Mouse (Mus musculus) liver, embryonic 12.5 days (tissue): ENCODE data around the gene Dysf. TPM values are rescaled to one million over a fixed set of nuclear protein-coding genes. Genes with fewer than 3 reads are reported as not detected.

Experiments used
- ATAC-seq: fragments of 200-750 bp; cut with Nextera tagmentation; 2 replicates; pipeline ENCODE4 v1.8.0; 2017; ENCODE audit warnings: moderate number of reproducible peaks, mild to moderate bottlenecking, moderate library complexity
- H3K27ac ChIP-seq: fragments of 300-500 bp; sonication (generic); 2 replicates; pipeline ENCODE4 v1.5.1; 2016; ENCODE audit warnings: mild to moderate bottlenecking
- H3K27me3 ChIP-seq: fragments of 300-500 bp; sonication (generic); replicated peaks from 2 replicates; pipeline ENCODE4 v1.6.1; 2016; ENCODE audit warnings: mild to moderate bottlenecking, moderate library complexity
- H3K36me3 ChIP-seq: fragments of 300-500 bp; sonication (generic); 2 replicates; pipeline ENCODE4 v1.6.1; 2016; ENCODE audit warnings: mild to moderate bottlenecking, moderate library complexity
- H3K4me1 ChIP-seq: fragments of 300-500 bp; sonication (generic); 2 replicates; pipeline ENCODE4 v1.6.1; 2016
- H3K4me2 ChIP-seq: fragments of 300-500 bp; sonication (generic); 2 replicates; pipeline ENCODE4 v1.6.1; 2016; ENCODE audit warnings: mild to moderate bottlenecking, moderate library complexity
- H3K4me3 ChIP-seq: fragments of 300-500 bp; sonication (generic); 2 replicates; pipeline ENCODE4 v1.5.1; 2016; ENCODE audit warnings: mild to moderate bottlenecking, moderate library complexity
- H3K9ac ChIP-seq: fragments of 300-500 bp; sonication (generic); 2 replicates; pipeline ENCODE4 v1.6.1; 2016; ENCODE audit warnings: mild to moderate bottlenecking, moderate library complexity
- H3K9me3 ChIP-seq: fragments of 300-500 bp; sonication (generic); replicated peaks from 2 replicates; pipeline ENCODE4 v1.6.1; 2016; ENCODE audit warnings: mild to moderate bottlenecking, moderate library complexity
- WGBS: fragments of 180-500 bp; shearing (Covaris S2); methylation state at CpG from one replicate; pipeline ENCODE4 v1.1.7; 2016; ENCODE audit not compliant: insufficient replicate concordance; 5-methylcytosine and 5-hydroxymethylcytosine counted together
- polyA plus RNA-seq: library from polyadenylated mRNA; unstranded; fragments of >200 nt; fragmentation: Nextera tagmentation; extraction: Ambion mirVana; gene quantifications from 2 replicates; pipeline ENCODE4 v1.2.1, GENCODE M21; 2016

Gene Dysf
- polyA plus RNA-seq, 1 experiment from 2014 or later, result 2.8 TPM

DNA sequence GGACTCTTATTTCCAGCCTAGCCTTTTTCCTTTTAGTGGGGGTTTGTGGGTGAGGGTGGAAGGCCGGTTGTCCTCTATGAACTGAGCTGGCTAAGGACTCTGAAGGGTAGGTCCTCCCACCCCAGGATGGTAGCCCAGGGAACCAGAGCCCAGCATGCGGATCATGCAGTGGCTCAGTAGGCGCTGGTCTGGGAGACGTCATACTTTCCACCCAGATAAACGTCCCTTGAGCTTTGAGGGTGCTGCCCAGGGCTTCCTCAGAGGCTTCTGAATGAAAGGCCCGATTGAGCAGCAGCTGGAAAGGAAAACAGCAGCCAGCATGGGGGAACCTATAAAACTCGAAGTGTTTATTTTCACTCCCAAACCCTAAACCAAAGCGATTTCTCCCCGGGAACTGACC lies 123.1 kb downstream of the Dysf start:
- Histone ChIP-seq H3K27me3 (no peaks in the 10 kb centered on the region), H3K9me3 (no peaks in the 10 kb centered on the region), H3K4me2 (no peak overlapping the region), H3K4me3 (no peak overlapping the region), H3K9ac (no peak overlapping the region), H3K27ac (no peak overlapping the region), H3K4me1 (no peaks in the 10 kb centered on the region), H3K36me3 (no peaks in the 10 kb centered on the region)
- 64% methylated on average over 9 of the region's 9 CpGs for WGBS
- no peak for ATAC-seq

DNA sequence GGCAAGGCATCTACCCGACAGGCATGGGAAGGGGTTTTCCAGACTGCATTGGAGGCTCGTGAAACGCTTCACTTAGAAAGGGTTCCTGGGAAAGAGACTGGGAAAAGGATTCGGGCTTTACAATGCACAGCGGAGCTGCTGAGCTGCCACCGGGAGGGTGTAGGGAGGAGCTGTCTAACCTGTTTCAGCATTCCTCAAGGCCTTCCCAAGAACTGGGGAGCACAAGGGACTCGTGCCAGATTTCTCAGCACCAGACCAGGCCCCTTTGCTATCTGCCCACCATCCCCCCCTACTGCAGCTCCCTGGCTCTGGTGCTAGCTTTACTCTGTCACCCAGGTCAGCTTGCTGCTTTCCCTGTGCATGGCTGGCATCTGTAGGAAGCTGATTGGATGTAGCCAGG lies 124.7 kb downstream of the Dysf start:
- 60% methylated on average over 7 of the region's 7 CpGs for WGBS
- H3K9me3 ChIP-seq, result no peaks in the 10 kb centered on the region
- ATAC-seq, result no peak

DNA sequence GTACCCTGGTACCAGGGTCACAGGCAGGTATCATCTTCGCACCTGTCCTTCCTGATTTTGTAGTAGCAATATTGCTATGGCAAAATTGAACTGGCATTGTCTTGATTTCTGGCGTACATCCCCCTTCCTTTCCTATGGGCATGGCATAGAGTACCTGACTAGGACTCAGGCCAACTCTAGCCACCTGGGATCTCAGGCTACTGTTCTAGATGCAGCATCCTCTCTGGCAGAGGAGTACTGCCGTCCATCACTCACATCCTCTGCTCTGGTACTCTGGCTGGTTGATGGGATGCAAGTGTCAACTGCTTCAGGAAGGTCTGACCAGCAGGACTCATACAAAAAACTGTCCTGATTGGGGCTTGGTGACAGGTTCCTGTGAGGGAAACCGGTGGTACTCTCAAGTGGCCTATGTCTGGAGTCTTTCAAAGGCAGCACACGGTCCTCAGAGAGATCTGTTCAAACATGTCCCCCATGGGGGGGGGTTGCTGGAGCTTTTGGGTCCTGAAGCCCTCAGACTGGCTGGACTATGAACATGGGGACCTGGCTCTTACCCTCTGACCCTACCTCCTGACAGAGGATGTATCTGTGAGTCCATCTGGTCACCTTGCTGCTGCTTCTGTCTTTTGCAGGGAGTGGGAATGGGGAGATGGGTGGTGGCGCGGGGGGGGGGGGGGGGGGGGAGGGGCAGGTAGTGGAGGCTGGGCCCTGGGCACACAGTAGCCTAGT lies 125.8 kb downstream of the Dysf start:
- 64% methylated on average over 5 of the region's 7 CpGs for WGBS
- Histone ChIP-seq H3K4me1 (no peaks in the 10 kb centered on the region), H3K9ac (no peak overlapping the region), H3K27ac (no peak overlapping the region), H3K4me2 (no peak overlapping the region), H3K9me3 (no peaks in the 10 kb centered on the region), H3K36me3 (no peaks in the 10 kb centered on the region), H3K4me3 (no peak overlapping the region), H3K27me3 (no peaks in the 10 kb centered on the region)
- no peak for ATAC-seq

More for the DNA sequence above, 124.7 kb downstream of the Dysf start:
- no peak overlapping the region for H3K9ac ChIP-seq
- no peak overlapping the region for H3K4me3 ChIP-seq
- H3K4me2 ChIP-seq, result no peak overlapping the region
- H3K27ac ChIP-seq, result no peak overlapping the region
- no peaks in the 10 kb centered on the region for H3K36me3 ChIP-seq
- H3K4me1 ChIP-seq, result no peaks in the 10 kb centered on the region
- no peaks in the 10 kb centered on the region for H3K27me3 ChIP-seq

DNA sequence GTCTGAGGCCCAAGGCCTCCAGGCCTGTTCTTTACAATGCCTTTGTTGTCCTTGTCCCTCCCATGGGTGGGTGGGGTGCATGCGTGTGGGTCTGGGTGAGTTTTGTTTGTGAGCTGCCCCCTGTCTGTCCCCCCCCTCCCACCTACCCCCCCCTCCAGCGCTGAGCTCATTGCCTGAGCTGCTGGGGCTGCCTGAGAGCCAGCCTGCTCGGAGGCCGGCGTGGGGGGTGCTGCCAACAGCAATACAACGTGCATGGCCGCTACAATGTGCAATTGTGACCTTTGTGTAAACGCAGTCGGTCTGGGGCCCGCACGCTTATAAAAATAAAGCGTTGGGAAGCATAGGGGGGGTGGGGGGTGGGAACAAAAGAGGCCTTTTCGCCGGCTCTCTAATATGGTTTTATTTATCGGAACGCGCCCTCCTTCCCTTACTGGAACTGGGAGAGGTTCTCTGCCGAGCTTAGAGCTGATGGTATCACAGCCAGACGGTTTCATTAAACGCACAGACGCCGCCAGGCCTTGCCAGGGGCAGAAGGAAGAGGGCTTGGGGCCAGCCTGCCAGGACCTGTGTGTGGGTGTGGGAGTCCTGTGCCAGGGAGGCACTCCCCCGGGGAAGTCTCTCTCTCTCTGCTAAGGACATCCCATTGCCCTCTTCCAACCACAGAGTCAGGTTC lies 126.5 kb downstream of the Dysf start:
- Histone ChIP-seq H3K9me3 (no peaks in the 10 kb centered on the region), H3K36me3 (no peaks in the 10 kb centered on the region), H3K27me3 (no peaks in the 10 kb centered on the region), H3K9ac (no peak overlapping the region), H3K27ac (no peak overlapping the region), H3K4me2 (no peak overlapping the region), H3K4me1 (no peaks in the 10 kb centered on the region), H3K4me3 (no peak overlapping the region)
- 66% methylated on average over 22 of the region's 23 CpGs for WGBS
- no peak for ATAC-seq

DNA sequence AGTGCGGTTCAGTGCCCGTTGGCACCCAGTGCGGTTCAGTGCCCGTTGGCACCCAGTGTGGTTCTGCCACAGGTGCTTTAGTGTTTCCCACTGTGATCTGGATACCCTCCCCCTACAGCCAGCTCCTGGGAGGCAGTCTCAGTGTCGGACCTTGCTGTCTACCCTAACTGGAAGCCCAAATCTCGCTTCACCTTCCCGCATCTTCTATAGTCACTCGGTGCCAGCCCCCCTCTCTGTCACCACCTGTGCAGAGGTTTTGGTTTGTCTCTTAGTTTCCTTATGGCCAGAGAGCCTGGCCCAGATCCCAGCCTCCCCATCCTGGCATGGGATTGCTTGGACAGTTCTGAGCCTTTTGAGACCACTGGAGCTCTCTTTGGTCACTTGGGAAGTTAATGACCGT lies 127.3 kb downstream of the Dysf start:
- Histone ChIP-seq H3K4me3 (no peak overlapping the region), H3K9ac (no peak overlapping the region), H3K27ac (no peak overlapping the region), H3K27me3 (no peaks in the 10 kb centered on the region), H3K4me2 (no peak overlapping the region), H3K9me3 (no peaks in the 10 kb centered on the region), H3K36me3 (no peaks in the 10 kb centered on the region), H3K4me1 (no peaks in the 10 kb centered on the region)
- 83% methylated on average over 9 of the region's 9 CpGs for WGBS
- no peak for ATAC-seq

DNA sequence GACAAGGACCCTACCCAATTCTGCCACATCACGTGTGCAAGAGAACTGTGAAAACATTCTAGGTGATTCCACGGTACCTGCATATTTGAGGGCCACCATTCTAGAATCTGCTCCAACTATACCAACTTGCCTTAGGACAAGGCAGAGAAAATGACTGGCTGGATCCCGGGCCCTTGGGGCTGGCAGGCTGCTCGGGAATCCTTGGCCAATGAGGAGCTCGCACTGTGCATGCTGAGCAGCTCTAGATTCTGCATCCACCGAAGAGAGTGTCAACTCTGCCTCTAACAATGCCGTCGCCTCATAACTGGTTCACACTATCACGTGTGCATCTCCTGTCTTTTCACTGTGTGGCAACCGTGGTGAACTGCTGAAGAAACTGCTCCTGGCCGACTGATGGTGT lies 128.0 kb downstream of the Dysf start:
- Histone ChIP-seq H3K9ac (no peak overlapping the region), H3K4me2 (no peak overlapping the region), H3K4me1 (no peaks in the 10 kb centered on the region), H3K4me3 (no peak overlapping the region), H3K27me3 (no peaks in the 10 kb centered on the region), H3K27ac (no peak overlapping the region), H3K9me3 (no peaks in the 10 kb centered on the region), H3K36me3 (no peaks in the 10 kb centered on the region)
- ATAC-seq, result no peak
- 70% methylated on average over 11 of the region's 11 CpGs for WGBS

DNA sequence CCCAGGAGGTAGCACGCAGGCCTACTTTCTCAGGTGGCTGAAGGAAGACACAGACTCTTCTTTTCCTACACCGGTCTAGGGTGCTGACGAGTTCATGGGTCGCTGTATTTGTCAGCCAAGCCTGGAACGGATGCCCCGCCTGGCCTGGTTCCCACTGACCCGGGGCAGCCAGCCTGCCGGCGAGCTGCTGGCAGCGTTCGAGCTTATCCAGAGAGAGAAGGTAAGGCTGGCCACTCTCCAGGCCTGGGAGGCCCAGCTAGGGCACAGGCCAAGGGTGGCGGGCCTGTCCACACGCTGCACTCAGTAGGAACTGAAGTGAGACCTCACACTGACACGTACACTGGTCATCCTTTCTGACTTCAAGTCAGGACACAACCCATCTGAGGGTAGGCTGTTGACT lies 131.5 kb downstream of the Dysf start:
- no peak overlapping the region for H3K9ac ChIP-seq
- no peak overlapping the region for H3K4me2 ChIP-seq
- no peaks in the 10 kb centered on the region for H3K4me1 ChIP-seq
- H3K9me3 ChIP-seq, result no peaks in the 10 kb centered on the region
- no peak overlapping the region for H3K4me3 ChIP-seq
- no peak overlapping the region for H3K27ac ChIP-seq
- no peaks in the 10 kb centered on the region for H3K36me3 ChIP-seq
- 71% methylated on average over 14 of the region's 14 CpGs for WGBS
- no peaks in the 10 kb centered on the region for H3K27me3 ChIP-seq
- ATAC-seq, result no peak

DNA sequence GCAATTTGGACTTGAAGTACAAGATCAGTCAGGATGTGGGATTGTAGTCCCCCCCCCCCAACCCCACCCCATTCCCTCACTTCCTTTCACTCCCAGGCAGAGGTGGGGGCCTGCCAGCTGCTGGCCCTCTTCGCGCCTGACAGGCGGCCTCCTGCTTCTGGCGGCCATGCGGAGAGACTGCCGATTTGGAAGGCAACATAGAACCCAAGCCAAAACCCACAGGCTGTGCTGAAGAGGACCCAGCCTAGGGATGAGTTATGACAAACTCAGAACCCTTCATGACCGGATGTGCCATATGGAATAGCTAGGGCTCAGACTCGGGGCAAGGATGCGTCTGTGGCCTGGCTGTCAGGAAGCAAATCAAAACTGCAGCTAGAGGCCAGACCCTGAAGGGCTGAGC lies 134.1 kb downstream of the Dysf start:
- no peaks in the 10 kb centered on the region for H3K27me3 ChIP-seq
- no peaks in the 10 kb centered on the region for H3K36me3 ChIP-seq
- no peak overlapping the region for H3K4me2 ChIP-seq
- H3K9ac ChIP-seq, result no peak overlapping the region
- 66% methylated on average over 9 of the region's 9 CpGs for WGBS
- ATAC-seq, result no peak
- H3K27ac ChIP-seq, result no peak overlapping the region
- H3K4me1 ChIP-seq, result no peaks in the 10 kb centered on the region
- no peak overlapping the region for H3K4me3 ChIP-seq
- no peaks in the 10 kb centered on the region for H3K9me3 ChIP-seq

DNA sequence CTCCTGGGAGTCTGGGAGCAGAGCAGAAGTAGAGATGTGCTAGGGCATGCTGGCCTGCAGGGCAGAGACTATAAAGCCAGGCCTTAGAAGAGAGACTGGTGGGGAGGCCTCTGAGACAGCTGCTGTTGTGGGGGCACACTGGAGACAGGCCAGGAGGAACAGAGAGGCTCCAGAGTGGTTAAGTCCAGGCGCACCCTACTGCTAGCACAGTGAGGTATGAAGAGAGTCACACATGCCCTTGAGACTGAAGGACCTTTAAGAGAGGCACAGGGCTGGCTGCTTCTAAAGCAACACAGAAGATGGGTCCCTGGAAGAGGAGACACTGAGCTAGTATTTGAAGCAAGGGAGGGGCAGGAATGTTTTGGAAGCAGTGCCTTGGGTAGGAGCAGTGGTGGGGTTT lies 134.9 kb downstream of the Dysf start:
- Histone ChIP-seq H3K27me3 (no peaks in the 10 kb centered on the region), H3K4me3 (no peak overlapping the region), H3K27ac (no peak overlapping the region), H3K4me2 (no peak overlapping the region), H3K4me1 (no peaks in the 10 kb centered on the region), H3K36me3 (no peaks in the 10 kb centered on the region), H3K9ac (no peak overlapping the region), H3K9me3 (no peaks in the 10 kb centered on the region)
- WGBS, result 68% methylated on average over 1 of the region's 1 CpGs
- ATAC-seq, result no peak

DNA sequence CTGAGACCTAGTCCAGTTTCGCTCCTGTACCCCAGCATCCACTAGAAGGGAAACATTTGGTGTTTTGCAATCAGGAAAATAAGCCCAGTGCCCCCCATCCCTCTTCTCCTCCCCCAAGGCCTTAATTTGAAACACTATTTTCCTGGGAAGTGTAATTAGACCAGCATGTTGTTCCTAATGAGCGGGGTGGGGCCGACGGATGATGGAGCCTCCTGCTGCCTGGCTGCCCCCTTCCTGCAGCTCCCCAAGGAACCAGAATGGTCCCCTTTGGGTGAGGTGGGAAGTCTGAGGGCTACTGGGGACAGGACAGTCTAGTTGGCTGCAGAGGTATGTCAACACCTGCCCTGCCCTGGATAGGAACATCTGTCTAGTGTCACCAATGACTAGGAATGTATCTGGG lies 136.0 kb downstream of the Dysf start:
- H3K27me3 ChIP-seq, result no peaks in the 10 kb centered on the region
- no peaks in the 10 kb centered on the region for H3K36me3 ChIP-seq
- H3K4me1 ChIP-seq, result no peaks in the 10 kb centered on the region
- H3K4me2 ChIP-seq, result no peak overlapping the region
- H3K9me3 ChIP-seq, result no peaks in the 10 kb centered on the region
- H3K27ac ChIP-seq, result no peak overlapping the region
- no peak for ATAC-seq
- no peak overlapping the region for H3K9ac ChIP-seq
- 68% methylated on average over 4 of the region's 4 CpGs for WGBS
- H3K4me3 ChIP-seq, result no peak overlapping the region

DNA sequence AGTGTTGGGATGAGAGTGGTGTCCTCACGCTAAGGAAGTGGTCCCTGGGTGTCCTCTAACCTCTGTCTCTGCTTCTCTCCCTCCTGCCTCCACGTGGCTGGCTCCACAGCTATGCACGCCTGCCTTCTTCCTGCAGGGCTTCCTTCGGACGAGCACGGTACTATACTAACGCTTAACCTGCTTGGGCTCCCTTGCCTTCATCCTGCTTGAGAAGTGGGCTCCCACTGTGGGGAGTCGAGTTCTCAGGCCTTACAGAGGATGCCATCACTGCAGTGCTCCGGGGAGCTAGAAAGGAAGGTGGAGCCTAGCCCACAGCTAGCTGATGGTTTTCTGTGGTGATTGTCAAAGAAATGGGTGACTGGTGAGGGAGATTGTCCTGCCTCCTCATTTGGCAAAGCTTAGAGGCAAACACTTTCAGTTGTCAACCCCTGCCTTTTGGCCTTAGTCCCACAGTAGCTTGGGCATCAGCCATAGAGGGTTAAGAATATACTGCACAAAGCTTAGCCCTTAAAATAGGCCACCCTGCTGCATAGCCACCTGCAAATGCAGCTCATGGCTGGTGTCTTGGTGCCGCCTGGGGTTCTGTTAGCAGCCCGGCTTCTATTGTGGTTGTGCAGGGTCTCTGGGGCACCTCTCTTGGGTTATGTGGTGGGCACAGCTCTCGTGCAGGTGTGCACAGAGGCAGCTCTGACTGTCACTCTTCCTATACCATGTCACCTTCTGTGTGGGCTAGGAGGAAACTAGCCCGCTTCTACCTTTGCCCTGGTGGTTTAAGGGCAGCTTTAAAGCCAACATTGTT lies 139.0 kb downstream of the Dysf start:
- Histone ChIP-seq H3K9ac (no peak overlapping the region), H3K4me2 (no peak overlapping the region), H3K4me1 (no peaks in the 10 kb centered on the region), H3K9me3 (no peaks in the 10 kb centered on the region), H3K27ac (no peak overlapping the region), H3K36me3 (no peaks in the 10 kb centered on the region), H3K4me3 (no peak overlapping the region), H3K27me3 (no peaks in the 10 kb centered on the region)
- no peak for ATAC-seq
- WGBS, result 73% methylated on average over 13 of the region's 13 CpGs

DNA sequence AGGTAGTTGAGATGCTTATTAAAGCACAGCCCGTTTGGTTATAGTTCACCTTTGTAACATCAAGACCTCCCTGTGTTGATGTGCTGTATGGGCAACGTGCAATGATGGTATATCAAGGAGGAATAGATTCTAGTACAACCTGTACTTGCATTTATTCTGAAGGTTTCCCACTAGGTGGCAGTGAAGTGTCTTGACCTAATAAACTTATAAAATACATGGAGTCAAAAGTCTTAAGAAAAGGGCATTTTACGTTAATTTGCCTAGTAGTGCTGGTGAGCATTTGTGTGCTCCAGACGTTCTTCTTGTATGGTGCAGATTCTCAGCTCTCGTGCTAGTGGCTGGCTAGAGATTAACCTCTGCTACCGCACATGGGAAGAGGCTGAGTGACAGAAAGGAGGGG lies 140.1 kb downstream of the Dysf start:
- H3K9me3 ChIP-seq, result no peaks in the 10 kb centered on the region
- no peaks in the 10 kb centered on the region for H3K36me3 ChIP-seq
- no peaks in the 10 kb centered on the region for H3K27me3 ChIP-seq
- no peak overlapping the region for H3K4me2 ChIP-seq
- H3K27ac ChIP-seq, result no peak overlapping the region
- WGBS, result 59% methylated on average over 6 of the region's 6 CpGs
- no peak for ATAC-seq
- no peak overlapping the region for H3K4me3 ChIP-seq
- H3K9ac ChIP-seq, result no peak overlapping the region
- H3K4me1 ChIP-seq, result no peaks in the 10 kb centered on the region
